Mouse (Mus musculus): ENCODE results near the gene Ipo9. TPM values are rescaled to one million over a fixed set of nuclear protein-coding genes. Genes with fewer than 3 reads are reported as not detected.
A peak's percentile ranks its signal among the peaks of the same experiment; 100 is the strongest.
"Not testable (repeated sequence)": the region's sequence is repeated elsewhere in the genome, so short reads cannot be mapped to it uniquely, and the experiment has no call there.

Gene Ipo9
- total and polyA plus RNA-seq, 3 experiments = 33.7 to 58.3 (median 38.3) TPM

DNA sequence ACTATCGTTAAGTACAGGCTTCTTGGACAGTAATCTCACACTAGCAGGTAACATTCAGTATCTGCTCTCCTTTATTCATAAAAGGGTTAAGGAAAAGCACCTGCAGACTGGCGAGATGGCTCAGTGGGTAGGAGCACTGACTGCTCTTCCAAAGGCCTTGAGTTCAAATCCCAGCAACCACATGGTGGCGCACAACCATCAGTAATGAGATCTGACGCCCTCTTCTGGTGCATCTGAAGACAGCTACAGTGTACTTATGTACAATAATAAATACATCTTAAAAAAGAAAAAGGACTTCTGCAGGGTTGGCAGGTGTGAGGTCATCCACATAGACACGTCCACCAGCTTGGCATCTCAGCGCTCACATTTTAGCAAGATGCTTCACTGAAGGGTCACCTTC lies 48.7 kb downstream of the Ipo9 start:
- H3K4me1 ChIP-seq (ENCODE audit: control insufficient read depth in 1 of 2, insufficient read depth in 2 of 2); DNase-seq (ENCODE audit: extremely low read depth); in situ Hi-C loops (cut with MboI; ENCODE audit: low pct_ligation_motif_present, low pct_unique_long_range_greater_than_20kb, low sequenced_read_pairs); H3K4me2 ChIP-seq (ENCODE audit: insufficient read depth, low read depth, poor library complexity, severe bottlenecking); dilution Hi-C loops (cut with MboI; ENCODE audit: extremely low pct_ligation_motif_present, extremely low pct_unique_long_range_greater_than_20kb, low sequenced_read_pairs); H3K27ac ChIP-seq (ENCODE audit: insufficient read depth, low read depth); H3K79me2 ChIP-seq (replicated peaks; ENCODE audit: control insufficient read depth, extremely low read depth, insufficient read depth, poor library complexity, severe bottlenecking); H3K9me3 ChIP-seq (replicated peaks; ENCODE audit: low read length); H3K27me3 ChIP-seq (replicated peaks); H3K9ac ChIP-seq (ENCODE audit: insufficient read depth, low read depth); H3K4me3 ChIP-seq (replicated peaks in 1 of 3; ENCODE audit: low read depth in 2 of 3, low read length in 2 of 3, poor library complexity in 1 of 3): not testable (repeated sequence)
- H3K36me3 ChIP-seq (replicated peaks in 1 of 2; ENCODE audit: control insufficient read depth in 1 of 2, insufficient read depth in 1 of 2, low read length in 1 of 2) = peaks cover 35 to 51% of the 10 kb centered on the region in 2 experiments
- TF ChIP-seq RAD21 (IDR thresholded peaks at IDR 0.05; ENCODE audit: low read depth, low read length) = peak; percentile 1
- TF ChIP-seq SMC3 (IDR thresholded peaks at IDR 0.05; ENCODE audit: low read depth, low read length) = peak; percentile 35
- peak in 1 of 2 experiments; percentile 81; a peak in 2 of 4 replicates for TF ChIP-seq CTCF (conservative IDR thresholded peaks at IDR 0.05 in 1 of 2, IDR thresholded peaks at IDR 0.05 in 1 of 2; ENCODE audit: low read depth in 2 of 2, low read length in 2 of 2)

DNA sequence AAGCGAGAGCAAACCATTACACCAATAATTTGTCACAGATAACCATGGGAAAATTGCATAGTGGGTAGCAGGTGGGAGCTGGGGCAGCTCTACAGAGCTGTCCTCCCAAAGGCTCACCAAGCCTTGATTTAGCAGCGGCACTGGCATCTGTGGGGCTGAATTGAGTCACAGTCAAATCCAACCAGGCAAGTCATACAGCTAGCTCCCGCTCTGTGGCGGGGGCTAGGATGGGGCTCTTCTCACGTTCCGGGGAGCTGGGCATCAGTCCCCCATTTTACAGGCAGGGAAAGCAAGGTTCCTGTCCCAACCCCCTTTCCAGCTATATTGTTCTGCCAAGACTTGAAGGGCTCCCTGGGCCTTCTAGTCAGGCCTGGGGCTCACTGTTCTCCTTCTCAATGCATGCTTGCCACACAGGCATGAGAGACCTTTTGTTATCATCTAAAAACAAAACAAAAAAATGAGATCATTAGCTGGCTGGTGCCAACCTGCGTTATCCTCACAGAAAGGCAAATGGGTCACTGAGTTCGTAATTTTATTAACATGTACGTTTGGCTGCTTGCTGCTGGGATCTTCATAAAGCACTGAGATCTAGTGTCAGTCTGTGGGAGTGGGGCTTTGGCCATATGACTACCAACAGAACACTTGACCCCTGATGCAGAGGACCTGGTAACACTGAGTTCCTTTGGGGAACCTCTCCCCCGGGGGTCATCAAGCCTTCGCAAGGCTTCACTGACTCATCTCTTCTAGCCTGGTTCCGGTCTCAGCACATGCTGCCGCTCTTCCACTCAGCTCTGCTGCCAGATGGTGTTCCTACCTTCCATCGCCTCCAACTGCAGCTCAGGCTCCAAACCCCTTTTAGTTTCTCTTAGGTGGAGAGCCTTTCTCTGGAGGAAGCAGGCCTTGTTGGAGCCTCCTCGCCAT lies 50.0 kb downstream of the Ipo9 start:
- H3K4me1 ChIP-seq (ENCODE audit: control insufficient read depth in 1 of 2, insufficient read depth in 2 of 2) = peaks cover under 1 to 3% of the 10 kb centered on the region in 2 experiments; a peak in 2 of 4 replicates
- H3K9ac ChIP-seq (ENCODE audit: insufficient read depth, low read depth) = no peak overlapping the region
- in situ Hi-C loops (cut with MboI; ENCODE audit: low pct_ligation_motif_present, low pct_unique_long_range_greater_than_20kb, low sequenced_read_pairs) = no loop called here
- H3K4me2 ChIP-seq (ENCODE audit: insufficient read depth, low read depth, poor library complexity, severe bottlenecking) = no peak overlapping the region
- dilution Hi-C loops (cut with MboI; ENCODE audit: extremely low pct_ligation_motif_present, extremely low pct_unique_long_range_greater_than_20kb, low sequenced_read_pairs) = no loop called here
- peaks cover 24 to 39% of the 10 kb centered on the region in 2 experiments for H3K36me3 ChIP-seq (replicated peaks in 1 of 2; ENCODE audit: control insufficient read depth in 1 of 2, insufficient read depth in 1 of 2, low read length in 1 of 2)
- DNase-seq (ENCODE audit: extremely low read depth) = no peak
- no peak overlapping the region for H3K27ac ChIP-seq (ENCODE audit: insufficient read depth, low read depth)
- H3K9me3 ChIP-seq (replicated peaks; ENCODE audit: low read length) = no peaks in the 10 kb centered on the region
- TF ChIP-seq GABPA (IDR thresholded peaks at IDR 0.05; ENCODE audit: insufficient replicate concordance, low read depth, low read length) (no peak), POLR2AphosphoS2 (IDR thresholded peaks at IDR 0.05; ENCODE audit: low read depth, low read length) (0 out of 2 replicates have a peak, but pooled peaks have one; percentile 5)
- H3K79me2 ChIP-seq (replicated peaks; ENCODE audit: control insufficient read depth, extremely low read depth, insufficient read depth, poor library complexity, severe bottlenecking) = no peaks in the 10 kb centered on the region
- no peak overlapping the region for H3K4me3 ChIP-seq (replicated peaks in 1 of 3; ENCODE audit: low read depth in 2 of 3, low read length in 2 of 3, poor library complexity in 1 of 3)
- no peaks in the 10 kb centered on the region for H3K27me3 ChIP-seq (replicated peaks)

DNA sequence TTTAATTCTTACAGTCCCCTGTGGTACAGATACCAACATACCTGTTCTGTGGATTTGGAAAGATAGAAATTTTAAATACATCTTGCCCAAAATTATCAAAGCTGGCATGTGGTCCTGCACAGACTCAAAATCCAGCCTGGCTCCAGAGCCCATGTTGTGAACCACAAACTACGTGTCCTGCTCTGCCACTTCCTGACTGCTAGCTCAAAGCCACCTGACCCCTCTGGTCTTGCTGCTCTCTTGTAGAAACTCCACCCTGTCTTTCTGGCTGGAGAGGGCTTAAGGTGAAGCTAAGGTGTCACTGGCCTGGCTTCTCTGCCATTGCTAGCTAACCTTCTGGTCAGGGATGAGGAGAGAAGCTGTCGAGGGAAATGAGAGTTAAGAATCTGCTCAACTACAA lies 51.3 kb downstream of the Ipo9 start:
- Histone ChIP-seq H3K4me1 (ENCODE audit: control insufficient read depth in 1 of 2, insufficient read depth in 2 of 2) (peaks cover 3 to 4% of the 10 kb centered on the region in 2 experiments; a peak in 2 of 4 replicates), H3K27me3 (replicated peaks) (no peaks in the 10 kb centered on the region), H3K36me3 (replicated peaks in 1 of 2; ENCODE audit: control insufficient read depth in 1 of 2, insufficient read depth in 1 of 2, low read length in 1 of 2) (peaks cover 13 to 26% of the 10 kb centered on the region in 2 experiments), H3K4me2 (ENCODE audit: insufficient read depth, low read depth, poor library complexity, severe bottlenecking) (no peak overlapping the region), H3K9me3 (replicated peaks; ENCODE audit: low read length) (no peaks in the 10 kb centered on the region), H3K4me3 (replicated peaks in 1 of 3; ENCODE audit: low read depth in 2 of 3, low read length in 2 of 3, poor library complexity in 1 of 3) (no peak overlapping the region), H3K9ac (ENCODE audit: insufficient read depth, low read depth) (no peak overlapping the region), H3K79me2 (replicated peaks; ENCODE audit: control insufficient read depth, extremely low read depth, insufficient read depth, poor library complexity, severe bottlenecking) (no peaks in the 10 kb centered on the region), H3K27ac (ENCODE audit: insufficient read depth, low read depth) (no peak overlapping the region)
- no peak for TF ChIP-seq ZMIZ1 (IDR thresholded peaks at IDR 0.05; ENCODE audit: low read depth, low read length)
- no peak for TF ChIP-seq HCFC1 (IDR thresholded peaks at IDR 0.05; ENCODE audit: low read depth, low read length)
- no peak for TF ChIP-seq USF2 (conservative IDR thresholded peaks at IDR 0.05; ENCODE audit: low read depth, low read length)
- TF ChIP-seq NELFE (IDR thresholded peaks at IDR 0.05; ENCODE audit: low read depth, low read length) = no peak
- no peak for TF ChIP-seq CTCF (conservative IDR thresholded peaks at IDR 0.05 in 1 of 2, IDR thresholded peaks at IDR 0.05 in 1 of 2; ENCODE audit: low read depth in 2 of 2, low read length in 2 of 2)
- TF ChIP-seq EP300 (IDR thresholded peaks at IDR 0.05; ENCODE audit: low read length) = no peak
- no peak for TF ChIP-seq MYC (IDR thresholded peaks at IDR 0.05; ENCODE audit: low read depth, low read length)
- no peak for TF ChIP-seq MAZ (IDR thresholded peaks at IDR 0.05; ENCODE audit: low read depth, low read length)
- no peak for TF ChIP-seq ZC3H11A (IDR thresholded peaks at IDR 0.05; ENCODE audit: low read depth, low read length)
- DNase-seq (ENCODE audit: extremely low read depth) = no peak
- dilution Hi-C loops (cut with MboI; ENCODE audit: extremely low pct_ligation_motif_present, extremely low pct_unique_long_range_greater_than_20kb, low sequenced_read_pairs) = no loop called here
- in situ Hi-C loops (cut with MboI; ENCODE audit: low pct_ligation_motif_present, low pct_unique_long_range_greater_than_20kb, low sequenced_read_pairs) = loop anchor here (5.0 kb wide), 1 partner anchor 122 kb away; the partner anchor contains the start of gene Elf3
